Mouse (Mus musculus): ENCODE data around the gene Gjc2.
"Not testable (repeated sequence)": the region's sequence is repeated elsewhere in the genome, so short reads cannot be mapped to it uniquely, and the experiment has no call there.

Gene Gjc2

GRCm38 (mm10) chr11:59182864-59183331, at the start of gene Gjc2:
Gene Gjc2, minus strand, starts transcription at chr11:59183213.
- no peak for DNase-seq

- DNase-seq, result peak; percentile 16
These were observed 49.8 kb upstream of the Gjc2 start for GRCm38 (mm10) chr11:59232797-59233196.

GRCm38 (mm10) chr11:59230144-59230760, 47.2 kb upstream of the Gjc2 start:
- DNase-seq, result peak; percentile 68

- DNase-seq, result peak; percentile 96
These were observed 45.3 kb upstream of the Gjc2 start, which contains the start of gene Arf1 for GRCm38 (mm10) chr11:59228122-59228953. Gene Arf1, minus strand, starts transcription at chr11:59228270.

GRCm38 (mm10) chr11:59227604-59228121, 44.6 kb upstream of the Gjc2 start:
- no peak for DNase-seq

- DNase-seq, result peak; percentile 13
These were observed 44.0 kb upstream of the Gjc2 start for GRCm38 (mm10) chr11:59226787-59227603.

- DNase-seq, result no peak
These were observed 43.2 kb upstream of the Gjc2 start for GRCm38 (mm10) chr11:59226251-59226650.

GRCm38 (mm10) chr11:59225167-59225566, 42.2 kb upstream of the Gjc2 start:
- DNase-seq, result no peak

- DNase-seq, result no peak
These were observed 41.5 kb upstream of the Gjc2 start for GRCm38 (mm10) chr11:59224470-59224869.

GRCm38 (mm10) chr11:59224025-59224424, 41.0 kb upstream of the Gjc2 start:
- no peak for DNase-seq

GRCm38 (mm10) chr11:59222306-59222705, 39.3 kb upstream of the Gjc2 start:
- DNase-seq, result no peak

- no peak for DNase-seq
These were observed 38.6 kb upstream of the Gjc2 start for GRCm38 (mm10) chr11:59221604-59222003.

GRCm38 (mm10) chr11:59219064-59219463, 36.1 kb upstream of the Gjc2 start:
- peak; percentile 49 for DNase-seq

- DNase-seq, result no peak
These were observed 35.5 kb upstream of the Gjc2 start for GRCm38 (mm10) chr11:59218389-59218998.

- DNase-seq, result no peak
These were observed 33.9 kb upstream of the Gjc2 start for GRCm38 (mm10) chr11:59216955-59217354.

- no peak for DNase-seq
These were observed 30.0 kb upstream of the Gjc2 start for GRCm38 (mm10) chr11:59212892-59213494.

- not testable (repeated sequence) for DNase-seq
These were observed 29.3 kb upstream of the Gjc2 start for GRCm38 (mm10) chr11:59212320-59212719.

GRCm38 (mm10) chr11:59211561-59211960, 28.5 kb upstream of the Gjc2 start:
- DNase-seq, result not testable (repeated sequence)

GRCm38 (mm10) chr11:59210020-59210419, 27.0 kb upstream of the Gjc2 start:
- no peak for DNase-seq

- DNase-seq, result peak; percentile 30
These were observed 26.6 kb upstream of the Gjc2 start for GRCm38 (mm10) chr11:59209580-59209979.

GRCm38 (mm10) chr11:59209003-59209441, 26.0 kb upstream of the Gjc2 start:
- peak; percentile 82 for DNase-seq

All from retina, postnatal 1 day (tissue).